Mouse (Mus musculus) midbrain, postnatal 0 days (tissue): ENCODE data around the gene 4931414P19Rik. TPM values are rescaled to one million over a fixed set of nuclear protein-coding genes. Genes with fewer than 3 reads are reported as not detected.

ENCODE experiments used
- ATAC-seq: fragments of 200-750 bp; cut with Nextera tagmentation; 2 replicates; pipeline ENCODE4 v1.8.0; 2017; ENCODE audit warnings: moderate number of reproducible peaks, mild to moderate bottlenecking, moderate TSS enrichment, moderate library complexity; ENCODE audit not compliant: low FRiP score
- DNase-seq: peaks from one replicate; pipeline ENCODE4 v3.0.0-alpha.2; 2015; ENCODE audit warnings: low spot score
- H3K27ac ChIP-seq: fragments of 300-500 bp; sonication (generic); 2 replicates; pipeline ENCODE4 v1.5.1; 2014; ENCODE audit warnings: low read depth, mild to moderate bottlenecking, low read length, mixed read lengths
- H3K27me3 ChIP-seq: fragments of 300-500 bp; sonication (generic); 2 replicates; pipeline ENCODE4 v1.6.1; 2014; ENCODE audit warnings: low read length, control low read depth, mixed read lengths; ENCODE audit not compliant: insufficient read depth
- H3K36me3 ChIP-seq: fragments of 300-500 bp; sonication (generic); 2 replicates; pipeline ENCODE4 v1.6.1; 2014; ENCODE audit warnings: low read length, control low read depth, mixed read lengths; ENCODE audit not compliant: insufficient read depth
- H3K4me1 ChIP-seq: fragments of 300-500 bp; sonication (generic); 2 replicates; pipeline ENCODE4 v1.6.1; 2014; ENCODE audit warnings: mild to moderate bottlenecking, control low read depth, antibody characterized with exemption, low read length, mixed read lengths; ENCODE audit not compliant: insufficient read depth
- H3K4me2 ChIP-seq: fragments of 300-500 bp; sonication (generic); 2 replicates; pipeline ENCODE4 v1.6.1; 2014; ENCODE audit warnings: low read depth, mild to moderate bottlenecking, low read length, mixed read lengths; ENCODE audit not compliant: poor library complexity, severe bottlenecking
- H3K4me3 ChIP-seq: fragments of 300-500 bp; sonication (generic); 2 replicates; pipeline ENCODE4 v1.5.1; 2014; ENCODE audit warnings: low read depth, mild to moderate bottlenecking, low read length, moderate library complexity
- H3K9ac ChIP-seq: fragments of 300-500 bp; sonication (generic); replicated peaks from 2 replicates; pipeline ENCODE4 v1.6.1; 2014; ENCODE audit warnings: mild to moderate bottlenecking, low read length, moderate library complexity, mixed read lengths; ENCODE audit not compliant: poor library complexity, severe bottlenecking
- H3K9me3 ChIP-seq: fragments of 300-500 bp; sonication (generic); 2 replicates; pipeline ENCODE4 v1.6.1; 2016; ENCODE audit warnings: low read length, control low read depth
- CTCF ChIP-seq: IDR thresholded peaks from 2 replicates; pipeline ENCODE4 v1.5.1; 2016; ENCODE audit warnings: antibody characterized with exemption, mild to moderate bottlenecking
- WGBS: fragments of 180-500 bp; shearing (Covaris S2); extraction: QIAGEN DNeasy Blood & Tissue Kit; methylation state at CpG from one replicate; pipeline ENCODE4 v1.1.7; 2014; 5-methylcytosine and 5-hydroxymethylcytosine counted together
- polyA plus RNA-seq: library from polyadenylated mRNA; unstranded; fragments of >200 nt; fragmentation: Nextera tagmentation; extraction: Ambion mirVana; gene quantifications from 2 replicates; pipeline ENCODE4 v1.2.1, GENCODE M21; 2015
- total RNA-seq: library from RNA; depleted of rRNA; stranded (reverse); fragments of >200 nt; gene quantifications from 2 replicates; pipeline ENCODE4 v1.2.3, GENCODE M21; 2014

4931414P19Rik gene
- total and polyA plus RNA-seq, 2 experiments from 2014 or later, result 2.2 to 4.6 TPM

DNA sequence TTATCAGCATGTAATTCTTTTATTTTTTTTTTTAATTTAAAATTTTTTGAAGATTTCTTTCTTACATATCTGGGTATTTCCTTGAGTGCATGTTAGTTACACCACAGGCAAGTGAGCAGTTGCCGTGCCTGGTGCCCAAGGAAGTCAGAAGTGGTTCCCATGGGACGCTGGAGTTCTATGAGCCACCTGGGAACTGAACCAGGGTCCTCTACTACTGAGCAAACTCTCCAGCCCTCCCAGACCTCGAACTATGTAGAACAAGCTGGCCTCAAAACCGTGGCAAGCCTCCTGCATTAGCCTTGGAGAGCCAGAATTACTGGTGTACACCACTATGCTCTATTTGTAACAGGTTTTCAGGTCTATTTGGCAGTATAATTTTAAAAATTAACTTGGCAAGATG is 3.2 kb downstream of the 4931414P19Rik start:
- peaks cover 6% of the 10 kb centered on the region; the same call in 1 of the 2 replicates for H3K4me1 ChIP-seq
- peak overlapping the region; percentile 52 for H3K4me3 ChIP-seq
- peak overlapping the region; percentile 97 for H3K27ac ChIP-seq
- H3K36me3 ChIP-seq, result no peaks in the 10 kb centered on the region
- peak overlapping the region; percentile 81 for H3K9ac ChIP-seq
- H3K27me3 ChIP-seq, result no peaks in the 10 kb centered on the region
- peak; percentile 38 for DNase-seq
- no peak for TF ChIP-seq CTCF
- H3K4me2 ChIP-seq, result peak overlapping the region; percentile 53
- peak; percentile 32 for ATAC-seq
- H3K9me3 ChIP-seq, result no peaks in the 10 kb centered on the region
- WGBS, result 35% methylated on average over 4 of the region's 4 CpGs

DNA sequence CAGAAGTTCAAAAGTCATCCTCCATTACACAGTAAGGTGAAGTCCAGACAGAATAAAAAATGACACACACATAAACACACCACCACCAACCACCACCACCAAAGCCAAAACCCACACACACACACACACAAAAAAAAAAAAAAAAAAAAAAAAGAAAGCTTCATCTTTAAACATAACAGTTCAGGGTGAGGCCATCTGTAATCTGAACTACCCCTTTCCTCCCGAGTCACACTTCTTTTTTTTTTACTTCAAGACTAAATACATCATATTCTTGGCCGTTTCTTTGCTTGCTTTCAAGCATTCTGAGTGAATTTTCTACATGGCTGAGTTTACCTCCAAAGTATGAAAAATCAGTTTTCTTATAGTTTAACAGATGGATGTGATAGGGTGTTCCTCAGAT is 4.2 kb downstream of the 4931414P19Rik start:
- DNase-seq, result no peak
- no peak overlapping the region for H3K4me2 ChIP-seq
- WGBS, result 81% methylated on average over 2 of the region's 2 CpGs

DNA sequence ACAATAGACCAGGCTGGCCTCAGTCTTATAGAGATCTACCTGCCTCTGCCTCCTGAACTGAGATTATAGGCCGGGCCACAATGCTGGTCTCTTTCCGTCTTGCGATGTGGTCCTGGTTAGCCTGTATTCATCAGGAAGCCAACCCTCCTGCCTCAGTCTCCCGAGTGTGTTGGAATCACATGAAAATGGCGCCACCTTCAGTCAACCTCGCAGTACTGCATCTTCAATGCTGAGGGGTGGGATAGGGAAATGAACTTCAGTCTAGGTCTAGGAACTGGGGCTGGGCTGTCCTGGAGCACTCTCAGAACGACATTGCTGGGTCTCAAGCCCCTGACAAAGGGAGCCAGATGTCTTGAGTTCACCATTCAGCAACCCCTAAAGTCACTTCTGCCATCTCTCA is 8.7 kb downstream of the 4931414P19Rik start:
- peak; percentile 57 for TF ChIP-seq CTCF
- WGBS, result 79% methylated on average over 7 of the region's 7 CpGs
- Histone ChIP-seq H3K4me1 (no peaks in the 10 kb centered on the region), H3K27ac (no peak overlapping the region), H3K9me3 (no peaks in the 10 kb centered on the region), H3K27me3 (no peaks in the 10 kb centered on the region), H3K9ac (no peak overlapping the region), H3K4me3 (no peak overlapping the region), H3K36me3 (no peaks in the 10 kb centered on the region), H3K4me2 (no peak overlapping the region)
- ATAC-seq, result no peak
- DNase-seq, result no peak

More for the DNA sequence above, 4.2 kb downstream of the 4931414P19Rik start:
- Histone ChIP-seq H3K4me1 (peaks cover 6% of the 10 kb centered on the region; the same call in 1 of the 2 replicates), H3K27ac (no peak overlapping the region), H3K9me3 (no peaks in the 10 kb centered on the region), H3K36me3 (no peaks in the 10 kb centered on the region), H3K9ac (no peak overlapping the region), H3K27me3 (no peaks in the 10 kb centered on the region), H3K4me3 (no peak overlapping the region)
- no peak for ATAC-seq
- no peak for TF ChIP-seq CTCF

DNA sequence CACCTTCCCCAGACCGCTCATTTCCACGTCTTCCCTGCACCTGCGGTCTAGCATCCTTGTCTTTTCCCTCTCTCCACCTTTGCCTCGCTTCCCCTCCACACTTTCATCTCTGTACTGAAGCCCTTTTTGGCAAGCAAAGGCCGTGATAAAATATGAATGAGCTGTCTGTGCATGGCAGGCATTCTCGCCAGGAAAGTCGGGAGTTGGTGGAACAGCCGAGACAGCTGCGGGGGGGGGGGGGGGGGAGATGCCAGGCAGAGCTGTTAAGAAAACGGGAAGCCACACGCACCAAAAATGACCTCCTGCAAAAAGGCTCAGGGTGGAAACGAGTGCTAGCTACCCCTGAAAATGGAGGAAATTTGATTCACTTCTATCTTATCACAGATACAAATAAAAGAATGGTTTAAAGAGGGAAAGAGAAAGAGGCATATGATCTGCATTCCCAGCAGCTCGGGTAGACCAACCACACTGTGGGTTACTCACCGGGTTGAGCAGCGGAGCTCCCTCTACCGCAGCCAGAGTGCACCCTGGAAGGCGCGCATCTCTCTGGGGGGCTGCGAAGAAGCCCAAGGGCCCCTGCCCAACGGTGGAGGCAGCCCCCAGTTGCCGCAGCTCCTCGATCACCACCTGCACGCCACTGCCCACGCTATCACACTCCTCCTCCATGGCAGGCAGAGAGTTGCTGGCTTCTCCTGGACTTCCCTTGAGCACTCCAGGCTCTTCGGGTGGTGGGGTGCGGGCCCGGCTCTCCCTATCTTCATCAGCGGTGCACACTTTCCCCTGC is 11.0 kb downstream of the 4931414P19Rik start:
- 64% methylated on average over 28 of the region's 28 CpGs for WGBS
- DNase-seq (no peak), ATAC-seq (no peak)
- Histone ChIP-seq H3K4me2 (no peak overlapping the region), H3K27ac (no peak overlapping the region), H3K4me1 (no peaks in the 10 kb centered on the region), H3K9me3 (no peaks in the 10 kb centered on the region), H3K27me3 (no peaks in the 10 kb centered on the region), H3K36me3 (no peaks in the 10 kb centered on the region), H3K4me3 (no peak overlapping the region), H3K9ac (no peak overlapping the region)
- 0 out of 2 replicates have a peak, but pooled peaks have one; percentile 3 for TF ChIP-seq CTCF

DNA sequence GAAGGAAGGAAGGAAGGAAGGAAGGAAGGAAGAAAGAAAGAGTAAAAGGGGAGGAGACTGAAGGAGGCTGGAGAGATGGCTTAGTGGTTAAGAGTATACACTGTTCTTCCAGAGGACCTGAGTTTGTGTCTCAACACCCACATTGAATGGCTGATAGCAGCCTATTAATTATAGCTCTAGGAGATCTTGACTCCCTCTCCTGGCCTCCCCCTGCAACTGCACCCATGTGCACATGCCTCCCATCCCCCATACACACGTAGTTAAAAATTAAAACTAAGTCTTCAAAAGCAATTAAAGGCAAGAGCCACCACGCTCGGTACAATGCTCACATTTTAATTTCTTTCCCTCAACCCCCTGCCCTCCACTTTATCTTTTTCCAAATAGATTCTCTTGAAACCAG is 11.7 kb downstream of the 4931414P19Rik start:
- no peak for ATAC-seq
- peak; percentile 46 for TF ChIP-seq CTCF
- Histone ChIP-seq H3K27ac (no peak overlapping the region), H3K4me3 (no peak overlapping the region), H3K9ac (no peak overlapping the region), H3K27me3 (no peaks in the 10 kb centered on the region), H3K4me1 (no peaks in the 10 kb centered on the region), H3K4me2 (no peak overlapping the region), H3K36me3 (no peaks in the 10 kb centered on the region), H3K9me3 (no peaks in the 10 kb centered on the region)
- no peak for DNase-seq
- WGBS, result 98% methylated on average over 3 of the region's 3 CpGs

DNA sequence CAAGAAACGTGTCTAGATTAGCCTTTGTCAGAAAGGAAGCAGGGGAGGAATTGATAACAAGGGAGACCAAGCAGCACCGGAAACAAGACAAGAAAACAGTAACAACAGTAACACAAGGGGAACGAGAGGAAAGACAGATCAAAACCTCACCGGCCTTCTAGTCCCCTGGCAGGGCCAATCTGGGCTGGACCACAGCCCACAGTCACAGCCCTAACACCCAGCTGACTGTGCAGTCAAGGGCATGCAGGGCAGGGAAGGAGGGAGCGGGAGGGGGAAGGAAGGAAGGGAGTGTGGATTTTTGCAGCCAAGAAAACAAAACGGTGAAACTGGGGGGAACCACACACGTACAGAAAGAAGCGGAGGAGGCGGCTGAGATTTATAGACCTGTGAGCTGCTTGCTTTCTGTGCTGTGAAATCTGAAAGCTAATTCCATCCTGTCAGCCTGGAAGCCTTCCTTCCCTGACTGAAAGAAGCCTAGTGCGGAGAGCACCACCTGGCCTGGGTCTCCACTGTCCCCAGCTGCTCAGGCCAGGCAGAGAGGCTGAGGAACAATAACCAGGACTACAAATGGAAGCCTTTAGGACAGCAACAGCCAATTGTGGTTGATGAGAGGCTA is 13.4 kb downstream of the 4931414P19Rik start:
- ATAC-seq (0 out of 2 replicates have a peak, but pooled peaks have one; percentile 41), DNase-seq (peak; percentile 42)
- WGBS, result 67% methylated on average over 10 of the region's 10 CpGs
- Histone ChIP-seq H3K4me1 (no peaks in the 10 kb centered on the region), H3K4me3 (no peak overlapping the region), H3K36me3 (no peaks in the 10 kb centered on the region), H3K9me3 (no peaks in the 10 kb centered on the region), H3K27me3 (no peaks in the 10 kb centered on the region), H3K27ac (peak overlapping the region; percentile 7; the same call in 1 of the 2 replicates), H3K4me2 (no peak overlapping the region), H3K9ac (no peak overlapping the region)
- TF ChIP-seq CTCF, result no peak
